Mouse (Mus musculus): ENCODE measurements around the gene Slc13a4.

DNA sequence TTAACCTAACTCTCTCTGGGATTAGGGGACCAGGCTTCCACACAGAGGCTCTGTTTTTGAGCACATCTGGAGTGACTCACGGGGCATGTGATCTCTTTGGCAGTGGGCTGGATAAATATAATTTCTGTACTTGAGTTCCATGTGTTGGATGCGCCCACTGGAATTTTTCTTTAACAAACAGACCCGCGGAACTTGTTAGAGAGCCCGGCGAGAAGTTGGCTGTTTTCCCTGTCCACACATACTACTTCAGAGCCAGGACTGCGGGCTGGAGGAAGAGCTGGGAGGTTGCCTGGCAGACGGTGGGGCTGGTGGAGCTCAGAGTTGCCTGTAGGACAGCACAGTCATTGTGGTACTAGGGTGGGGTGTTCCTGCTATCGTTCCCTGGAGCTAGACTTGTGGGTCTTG is 18.2 kb upstream of the Slc13a4 start, which contains the start of gene Fam180a:
- no peak for TF ChIP-seq CTCF (IDR thresholded peaks at IDR 0.05; ENCODE audit: insufficient read depth, low read length)
- TF ChIP-seq POLR2A (IDR thresholded peaks at IDR 0.05; ENCODE audit: borderline replicate concordance, extremely low read depth, low read depth, low read length), result no peak

Data from lung, adult 2 months (tissue).